Mouse (Mus musculus) granulocyte monocyte progenitor cell, adult 5-6 weeks (primary cell): ENCODE results near the gene Prrg2. TPM values are rescaled to one million over a fixed set of nuclear protein-coding genes. Genes with fewer than 3 reads are reported as not detected.
A peak's percentile ranks its signal among the peaks of the same experiment; 100 is the strongest.

Experiments used
- ATAC-seq: replicated peaks from 2 replicates; pipeline ENCODE4 v1.8.0; 2016; ENCODE audit warnings: mild to moderate bottlenecking, moderate TSS enrichment, inconsistent platforms; ENCODE audit not compliant: poor library complexity, severe bottlenecking
- total RNA-seq, 2 experiments: library from RNA; stranded (forward) in 1 of 2; stranded (reverse) in 1 of 2; fragments of 200-712, 200-1000 nt in 1 of 2; fragments of >200 nt in 1 of 2; fragmentation: Nextera tagmentation in 1 of 2; gene quantifications; 2 replicates each; pipeline ENCODE4 v1.2.3; 2014 to 2017

The Prrg2 gene
- total RNA-seq, 2 experiments from 2014 or later, result 4.8 to 6.8 TPM

- peak; percentile 77 for ATAC-seq
Measured at GRCm38 (mm10) chr7:45091001-45091990, 28.8 kb upstream of the Prrg2 start.

- peak; percentile 53 for ATAC-seq
Measured at GRCm38 (mm10) chr7:45090251-45090977, 27.9 kb upstream of the Prrg2 start.

- ATAC-seq, result no peak
Measured at GRCm38 (mm10) chr7:45088597-45088996, 26.1 kb upstream of the Prrg2 start.

- ATAC-seq, result no peak
Measured at GRCm38 (mm10) chr7:45086084-45086483, 23.6 kb upstream of the Prrg2 start.

- no peak for ATAC-seq
Measured at GRCm38 (mm10) chr7:45083300-45083890, 20.9 kb upstream of the Prrg2 start.

- peak; percentile 77 for ATAC-seq
Measured at GRCm38 (mm10) chr7:45082401-45083299, 20.2 kb upstream of the Prrg2 start.

GRCm38 (mm10) chr7:45081016-45081415 lies 18.5 kb upstream of the Prrg2 start:
- no peak for ATAC-seq

GRCm38 (mm10) chr7:45079856-45080255 lies 17.4 kb upstream of the Prrg2 start:
- ATAC-seq, result peak; percentile 36

- no peak for ATAC-seq
Measured at GRCm38 (mm10) chr7:45078513-45078912, 16.0 kb upstream of the Prrg2 start.

GRCm38 (mm10) chr7:45077829-45078228 lies 15.4 kb upstream of the Prrg2 start:
- no peak for ATAC-seq

GRCm38 (mm10) chr7:45077322-45077721 lies 14.8 kb upstream of the Prrg2 start:
- no peak for ATAC-seq

GRCm38 (mm10) chr7:45076501-45076900 lies 14.0 kb upstream of the Prrg2 start:
- no peak for ATAC-seq

- ATAC-seq, result no peak
Measured at GRCm38 (mm10) chr7:45075405-45075804, 12.9 kb upstream of the Prrg2 start.

- ATAC-seq, result no peak
Measured at GRCm38 (mm10) chr7:45073949-45074348, 11.5 kb upstream of the Prrg2 start.

GRCm38 (mm10) chr7:45073171-45073707 lies 10.8 kb upstream of the Prrg2 start:
- ATAC-seq, result no peak

- no peak for ATAC-seq
Measured at GRCm38 (mm10) chr7:45072230-45072629, 9.8 kb upstream of the Prrg2 start.

- ATAC-seq, result no peak
Measured at GRCm38 (mm10) chr7:45069671-45070070, 7.2 kb upstream of the Prrg2 start.

- ATAC-seq, result peak; percentile 80
Measured at GRCm38 (mm10) chr7:45068000-45068318, 5.5 kb upstream of the Prrg2 start.

GRCm38 (mm10) chr7:45067190-45067999 lies 4.9 kb upstream of the Prrg2 start:
- no peak for ATAC-seq
